In the genomic region with DNA sequence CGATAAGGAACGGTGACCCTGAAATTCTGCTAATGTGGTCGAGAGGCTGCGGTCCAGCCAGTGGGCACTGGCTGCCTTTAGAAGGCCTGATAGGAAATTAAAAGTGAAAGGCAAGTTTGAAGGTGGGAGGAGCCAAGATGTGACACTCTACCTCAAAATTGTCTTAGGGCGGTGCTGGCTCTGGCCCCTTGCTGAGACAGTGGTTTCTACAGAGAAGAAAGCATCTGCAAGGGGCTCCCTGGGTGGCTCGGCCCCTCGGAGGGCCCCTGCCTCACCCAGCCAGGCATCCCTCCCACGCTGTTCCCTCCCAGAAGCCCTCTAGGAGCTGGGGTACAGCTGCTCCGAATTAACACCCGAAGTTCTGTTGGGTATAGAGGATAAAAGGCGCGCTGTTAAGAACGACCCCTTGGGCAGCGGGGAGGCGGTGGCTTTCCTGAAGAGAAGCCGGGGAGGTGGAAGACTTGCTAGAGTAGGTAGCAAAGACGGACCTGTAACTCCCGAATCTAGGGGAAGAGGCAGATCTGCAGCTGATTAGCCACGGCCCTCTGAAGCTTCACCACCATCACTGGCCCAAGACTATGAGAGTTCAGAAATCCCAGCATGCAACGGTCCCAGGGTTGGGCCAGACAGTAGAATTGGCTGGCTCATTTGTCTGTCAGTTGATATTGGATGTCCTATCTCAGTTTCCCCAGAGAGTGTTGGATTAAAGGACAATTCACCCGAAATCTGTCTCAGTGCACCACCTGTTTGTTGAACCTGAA, we compare ENCODE assay signal across 7 mouse cellular contexts.
DNase-seq lines count a peak whose midpoint lies in the region; ATAC-seq lines count a peak whose summit lies in the region.

No protein-coding gene starts in this region.

- H3K36me3 ChIP-seq in neural tube, embryonic 11.5 days (ENCODE audit: control insufficient read depth, insufficient read depth, low read length), result no peaks in the 10 kb centered on the region
- no peaks in the 10 kb centered on the region for H3K36me3 ChIP-seq in limb, embryonic 15.5 days
- H3K36me3 ChIP-seq in stomach, embryonic 15.5 days, result no peaks in the 10 kb centered on the region

- WGBS in neural tube, embryonic 11.5 days, result 31% methylated on average over 21 of the region's 21 CpGs
- WGBS in limb, embryonic 15.5 days, result 20% methylated on average over 21 of the region's 21 CpGs
- 44% methylated on average over 21 of the region's 21 CpGs for WGBS in stomach, embryonic 15.5 days

- no peak overlapping the region for H3K9ac ChIP-seq in neural tube, embryonic 11.5 days (ENCODE audit: low read length)
- no peak overlapping the region for H3K9ac ChIP-seq in limb, embryonic 15.5 days
- no peak overlapping the region for H3K9ac ChIP-seq in stomach, embryonic 15.5 days

- ATAC-seq in neural tube, embryonic 11.5 days (ENCODE audit: insufficient read depth, low FRiP score, low TSS enrichment), result no peak
- peak; percentile 94 for ATAC-seq in common myeloid progenitor, adult 5-6 weeks (replicated peaks; ENCODE audit: low read depth, poor library complexity, severe bottlenecking)
- ATAC-seq in limb, embryonic 15.5 days (ENCODE audit: insufficient number of reproducible peaks, low FRiP score, low TSS enrichment, low read depth), result no peak
- ATAC-seq in stomach, embryonic 15.5 days (ENCODE audit: insufficient read depth, low FRiP score, low read depth), result no peak

- no peak overlapping the region for H3K4me3 ChIP-seq in neural tube, embryonic 11.5 days (ENCODE audit: low read depth, low read length)
- no peak overlapping the region; the same call in 1 of the 2 replicates for H3K4me3 ChIP-seq in limb, embryonic 15.5 days
- H3K4me3 ChIP-seq in stomach, embryonic 15.5 days (replicated peaks), result no peak overlapping the region

- H3K9me3 ChIP-seq in neural tube, embryonic 11.5 days (ENCODE audit: control insufficient read depth, low read length), result no peaks in the 10 kb centered on the region
- H3K9me3 ChIP-seq in limb, embryonic 15.5 days, result no peaks in the 10 kb centered on the region
- H3K9me3 ChIP-seq in stomach, embryonic 15.5 days, result no peaks in the 10 kb centered on the region

- H3K27ac ChIP-seq in neural tube, embryonic 11.5 days (ENCODE audit: low read depth, low read length), result no peak overlapping the region
- H3K27ac ChIP-seq in limb, embryonic 15.5 days, result no peak overlapping the region; the same call in 1 of the 2 replicates
- no peak overlapping the region for H3K27ac ChIP-seq in stomach, embryonic 15.5 days

- H3K27me3 ChIP-seq in neural tube, embryonic 11.5 days (ENCODE audit: control insufficient read depth, insufficient read depth, low read length), result no peaks in the 10 kb centered on the region
- no peaks in the 10 kb centered on the region for H3K27me3 ChIP-seq in limb, embryonic 15.5 days
- H3K27me3 ChIP-seq in stomach, embryonic 15.5 days (replicated peaks), result no peaks in the 10 kb centered on the region

- 0 out of 2 replicates have a peak overlapping the region, but pooled peaks have one; percentile 14 for H3K4me2 ChIP-seq in neural tube, embryonic 11.5 days (ENCODE audit: low read depth)
- peak overlapping the region; percentile 37 for H3K4me2 ChIP-seq in limb, embryonic 15.5 days
- peak overlapping the region; percentile 26 for H3K4me2 ChIP-seq in stomach, embryonic 15.5 days

- DNase-seq in neural tube, embryonic 11.5 days (ENCODE audit: low spot score), result no peak
- DNase-seq in neural tube, embryonic 10.5 days (ENCODE audit: extremely low spot score, low spot score), result no peak
- no peak for DNase-seq in cerebellum, adult 11-12 months
- DNase-seq in frontal cortex, adult 2 months (ENCODE audit: extremely low spot score in 1 of 2, low spot score in 1 of 2), result no peak

- H3K4me1 ChIP-seq in neural tube, embryonic 11.5 days (ENCODE audit: control insufficient read depth, insufficient read depth, low read length), result no peaks in the 10 kb centered on the region
- peaks cover 6% of the 10 kb centered on the region for H3K4me1 ChIP-seq in limb, embryonic 15.5 days
- H3K4me1 ChIP-seq in stomach, embryonic 15.5 days, result peaks cover 6% of the 10 kb centered on the region; the same call in 1 of the 2 replicates
